Mouse (Mus musculus): ENCODE results near the gene Cpn2. TPM values are rescaled to one million over a fixed set of nuclear protein-coding genes. Genes with fewer than 3 reads are reported as not detected.

Gene Cpn2
- total RNA-seq (2015) (not detected in 2 replicates), total RNA-seq (2017) (not detected in 2 replicates)

- ATAC-seq (replicated peaks; ENCODE audit: poor library complexity): no peak
These were observed at the start of gene Cpn2 for GRCm38 (mm10) chr16:30267359-30267758. Gene Cpn2 (minus strand): TSS chr16:30267499.

DNA sequence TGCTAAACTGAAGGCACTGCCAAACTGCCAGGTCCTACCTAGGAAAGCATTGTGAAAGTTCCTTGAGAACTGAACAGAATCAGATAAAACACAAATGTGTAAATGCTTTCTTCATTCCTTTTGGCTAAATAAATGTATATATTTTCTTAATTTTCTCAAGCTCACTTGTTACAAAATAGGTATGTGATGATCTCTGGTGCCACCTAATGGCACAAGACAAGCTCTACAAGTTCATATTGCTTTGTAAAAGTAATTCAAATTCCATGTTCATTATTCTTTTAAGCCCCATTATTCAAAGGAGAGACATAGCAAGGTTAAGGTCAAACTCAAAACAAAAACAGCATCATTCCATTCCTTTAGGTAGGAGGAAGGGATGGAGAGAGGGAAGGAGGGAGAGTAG is 46.9 kb upstream of the Cpn2 start:
- no peak for ATAC-seq (replicated peaks; ENCODE audit: poor library complexity)

GRCm38 (mm10) chr16:30310647-30311046 is 43.3 kb upstream of the Cpn2 start, which contains the start of gene Gp5:
Gene Gp5 (minus strand): TSS chr16:30310779.
- ATAC-seq (replicated peaks; ENCODE audit: poor library complexity): peak; percentile 63

DNA sequence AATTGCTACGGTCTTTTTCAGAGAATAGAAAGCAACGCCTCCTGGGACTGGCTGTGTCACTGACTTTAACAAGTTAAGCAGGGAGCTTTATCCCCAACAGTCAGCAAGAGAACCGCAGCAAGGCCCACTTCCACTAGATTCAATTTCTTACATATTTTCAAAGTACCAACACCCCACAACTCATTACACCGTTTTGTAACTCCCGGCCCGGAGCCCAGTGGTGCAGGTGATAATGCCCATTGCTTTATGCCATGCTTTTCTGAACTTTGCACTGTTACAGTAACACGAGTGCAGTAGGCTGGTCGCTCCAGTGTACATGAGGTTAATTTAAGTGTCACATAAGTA is 42.8 kb upstream of the Cpn2 start:
- ATAC-seq (replicated peaks; ENCODE audit: poor library complexity): peak; percentile 6; the same call in 1 of the 2 replicates

DNA sequence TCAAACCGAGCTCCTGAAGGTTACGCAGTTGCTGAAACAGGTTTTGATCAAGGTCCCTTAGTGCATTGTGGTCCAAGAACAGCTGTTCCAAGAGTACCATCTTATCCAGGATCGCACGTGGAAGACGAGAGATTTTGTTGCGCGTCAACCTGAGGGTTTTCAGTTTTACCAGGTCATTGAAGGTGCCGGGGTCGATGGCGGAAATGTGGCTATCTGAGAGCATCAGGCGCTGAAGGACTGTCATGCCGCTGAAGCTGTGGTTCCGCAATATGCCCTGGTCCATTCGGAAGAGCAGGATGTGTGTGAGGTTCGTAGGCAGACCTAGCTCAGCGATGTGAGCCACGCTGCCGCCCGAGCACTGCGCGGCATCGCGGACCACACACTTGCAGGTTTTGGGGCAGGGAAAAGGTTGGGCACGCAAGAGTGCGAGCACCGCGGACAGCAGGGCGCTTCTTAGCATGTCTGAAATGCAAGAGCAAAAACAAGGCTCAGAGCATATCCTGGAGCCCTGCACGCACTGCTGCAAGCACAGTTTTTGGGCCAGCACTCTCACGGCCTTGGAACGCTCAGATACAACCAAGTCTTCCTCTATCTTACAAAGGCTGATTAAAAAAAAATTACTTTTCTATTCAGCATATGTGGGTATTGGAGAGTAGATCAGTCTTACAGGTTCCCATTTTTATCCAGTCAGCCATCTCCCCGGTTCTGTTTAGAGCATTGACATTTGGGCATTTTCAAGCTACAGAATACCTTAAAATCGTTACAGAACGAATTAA is 42.3 kb upstream of the Cpn2 start:
- peak; percentile 42 for ATAC-seq (replicated peaks; ENCODE audit: poor library complexity)

GRCm38 (mm10) chr16:30308616-30309394 is 41.5 kb upstream of the Cpn2 start:
- ATAC-seq (replicated peaks; ENCODE audit: poor library complexity): peak; percentile 32

DNA sequence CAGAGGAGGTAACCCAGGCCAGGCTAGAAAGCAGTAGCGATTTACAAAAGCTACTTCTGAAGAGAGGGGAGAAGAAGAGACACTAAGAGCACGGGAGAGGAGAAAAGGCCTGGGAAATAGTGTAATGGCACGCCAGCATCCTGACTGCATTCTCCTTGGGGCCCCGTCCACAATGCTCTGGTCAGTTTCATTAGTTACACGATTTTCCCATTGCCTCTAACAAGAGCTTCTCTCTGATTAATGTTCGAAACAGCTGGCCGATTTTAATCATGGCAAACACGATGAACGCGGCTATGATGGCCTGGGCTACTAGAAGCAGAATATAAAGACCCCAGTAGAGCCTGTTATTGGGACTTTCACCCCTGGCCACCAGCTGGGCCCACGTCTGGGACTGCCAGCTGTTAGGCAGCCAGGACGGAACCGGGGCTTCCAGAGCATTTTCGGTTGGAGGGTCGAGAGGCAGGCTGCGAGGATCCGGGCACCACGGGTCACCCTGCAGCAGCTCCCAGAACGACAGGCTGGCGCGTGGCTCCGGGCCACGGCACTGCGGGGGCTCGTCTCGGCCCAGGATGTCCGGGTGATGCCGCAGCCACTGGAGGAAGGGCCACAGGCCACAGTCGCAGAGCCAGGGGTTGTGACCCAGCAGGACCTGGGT is 40.8 kb upstream of the Cpn2 start:
- no peak for ATAC-seq (replicated peaks; ENCODE audit: poor library complexity)

GRCm38 (mm10) chr16:30307306-30307705 is 40.0 kb upstream of the Cpn2 start:
- no peak for ATAC-seq (replicated peaks; ENCODE audit: poor library complexity)

- no peak for ATAC-seq (replicated peaks; ENCODE audit: poor library complexity)
These were observed 38.8 kb upstream of the Cpn2 start for GRCm38 (mm10) chr16:30306102-30306501.

DNA sequence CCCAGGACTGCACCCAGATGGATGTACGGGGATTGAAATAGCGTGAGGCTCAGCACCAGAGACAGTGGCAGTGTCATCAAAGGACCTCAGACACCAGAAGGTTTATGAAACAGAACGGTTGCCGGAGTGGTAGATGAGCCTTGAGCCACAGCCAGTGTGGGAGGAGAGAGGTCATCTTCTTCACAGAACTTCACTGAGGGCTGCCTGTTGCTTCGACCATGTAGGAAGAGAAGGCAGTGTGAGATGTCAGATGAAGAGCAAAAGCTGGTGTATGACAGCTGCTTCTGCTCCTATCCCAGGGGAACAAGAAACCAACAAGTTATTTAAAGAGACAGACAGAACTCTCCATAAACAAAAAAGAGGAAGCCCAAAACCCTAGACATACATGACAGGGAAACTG is 36.9 kb upstream of the Cpn2 start:
- ATAC-seq (replicated peaks; ENCODE audit: poor library complexity): no peak

DNA sequence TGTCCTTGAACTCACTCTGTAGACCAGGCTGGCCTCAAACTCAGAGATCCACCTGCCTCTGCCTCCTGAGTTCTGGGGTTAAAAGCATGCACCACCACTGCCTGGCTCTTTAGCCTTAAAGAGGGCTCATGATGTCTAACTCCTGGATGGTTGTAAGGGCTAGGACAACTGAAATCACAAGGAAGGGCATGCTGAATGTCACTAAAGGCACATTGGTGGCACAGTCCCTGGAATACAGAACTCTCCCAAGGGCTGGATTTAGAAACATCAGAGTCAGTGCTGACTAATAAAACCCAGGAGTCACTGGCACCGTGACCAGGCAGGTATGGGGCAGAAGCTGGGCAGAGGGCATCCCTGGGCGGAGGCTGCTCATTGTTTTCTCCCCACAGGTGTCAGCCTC is 36.1 kb upstream of the Cpn2 start:
- no peak for ATAC-seq (replicated peaks; ENCODE audit: poor library complexity)

- ATAC-seq (replicated peaks; ENCODE audit: poor library complexity): 0 out of 2 replicates have a peak, but pooled peaks have one; percentile 11
These were observed 35.4 kb upstream of the Cpn2 start for GRCm38 (mm10) chr16:30302686-30303085.

- ATAC-seq (replicated peaks; ENCODE audit: poor library complexity): no peak
These were observed 32.5 kb upstream of the Cpn2 start for GRCm38 (mm10) chr16:30299711-30300277.

GRCm38 (mm10) chr16:30297450-30297849 is 30.2 kb upstream of the Cpn2 start:
- ATAC-seq (replicated peaks; ENCODE audit: poor library complexity): no peak

DNA sequence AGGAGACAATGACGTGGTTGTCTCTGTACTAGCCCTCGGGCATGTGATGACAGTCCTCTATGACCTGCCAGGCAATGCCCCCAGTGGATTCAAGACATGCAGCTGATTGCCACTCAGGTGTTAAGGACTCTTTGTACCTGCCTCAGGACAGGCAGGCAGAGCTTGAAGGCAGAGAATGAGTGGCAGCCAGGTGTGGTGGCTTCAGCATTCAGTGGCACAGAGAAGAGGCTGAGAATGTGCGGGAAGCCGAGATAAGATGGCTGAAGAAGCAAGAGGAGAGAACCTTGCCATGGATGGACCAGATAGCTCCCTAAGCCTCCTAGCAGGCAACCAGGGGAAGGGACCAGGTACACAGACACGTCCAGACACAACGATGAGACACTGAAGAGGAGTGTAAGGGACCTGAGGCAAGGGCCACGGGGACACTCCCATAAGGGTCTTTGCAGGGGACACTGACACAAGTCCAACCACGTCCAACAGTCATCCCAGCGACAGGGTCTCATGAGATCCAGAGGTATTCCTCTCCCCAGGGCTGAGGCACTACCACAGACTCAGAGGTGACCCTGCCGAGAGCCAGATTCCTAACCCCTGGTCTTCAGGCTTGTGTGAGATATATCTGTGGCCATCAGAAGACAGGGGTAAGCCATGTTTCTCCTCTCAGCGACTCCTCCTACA is 29.4 kb upstream of the Cpn2 start:
- no peak for ATAC-seq (replicated peaks; ENCODE audit: poor library complexity)

DNA sequence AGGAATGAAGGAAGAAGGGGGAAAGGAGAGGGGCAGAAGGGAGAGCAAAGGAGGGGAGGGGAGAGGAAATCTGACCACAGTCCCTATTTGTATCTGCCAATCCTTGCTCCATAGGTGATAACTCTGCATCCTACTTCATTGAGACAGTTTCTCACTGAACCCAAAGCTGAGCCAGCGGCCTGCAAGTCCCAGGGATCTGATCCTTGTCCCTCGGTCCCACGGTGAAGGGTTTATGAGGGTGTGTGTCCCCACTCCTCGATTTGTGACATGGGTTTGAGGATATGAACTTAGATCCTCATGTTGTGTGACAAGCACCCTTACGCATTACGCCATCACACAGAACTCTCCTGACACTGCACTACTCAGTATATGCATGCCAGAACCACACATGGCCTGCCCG is 27.8 kb upstream of the Cpn2 start:
- ATAC-seq (replicated peaks; ENCODE audit: poor library complexity): peak; percentile 52

DNA sequence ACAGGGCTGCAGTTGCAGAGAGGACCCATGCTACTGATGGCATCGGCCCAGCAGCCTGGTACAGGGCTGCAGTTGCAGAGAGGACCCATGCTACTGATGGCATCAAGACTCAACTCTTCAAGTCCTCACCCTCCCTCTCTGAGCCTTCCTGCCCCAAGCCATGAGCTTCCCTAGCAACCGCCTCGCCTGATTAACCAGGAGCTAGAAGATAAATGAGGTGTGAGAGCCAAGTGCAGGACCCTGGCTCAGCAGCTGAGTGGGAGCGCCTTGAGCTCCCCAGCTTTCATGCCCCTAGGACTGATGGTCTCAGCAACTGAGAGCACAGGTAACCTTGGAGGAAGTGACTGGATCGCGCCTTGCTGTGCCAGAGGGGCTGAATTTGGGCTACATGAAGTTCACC is 23.1 kb upstream of the Cpn2 start:
- ATAC-seq (replicated peaks; ENCODE audit: poor library complexity): no peak

GRCm38 (mm10) chr16:30285701-30286100 is 18.4 kb upstream of the Cpn2 start:
- ATAC-seq (replicated peaks; ENCODE audit: poor library complexity): no peak

DNA sequence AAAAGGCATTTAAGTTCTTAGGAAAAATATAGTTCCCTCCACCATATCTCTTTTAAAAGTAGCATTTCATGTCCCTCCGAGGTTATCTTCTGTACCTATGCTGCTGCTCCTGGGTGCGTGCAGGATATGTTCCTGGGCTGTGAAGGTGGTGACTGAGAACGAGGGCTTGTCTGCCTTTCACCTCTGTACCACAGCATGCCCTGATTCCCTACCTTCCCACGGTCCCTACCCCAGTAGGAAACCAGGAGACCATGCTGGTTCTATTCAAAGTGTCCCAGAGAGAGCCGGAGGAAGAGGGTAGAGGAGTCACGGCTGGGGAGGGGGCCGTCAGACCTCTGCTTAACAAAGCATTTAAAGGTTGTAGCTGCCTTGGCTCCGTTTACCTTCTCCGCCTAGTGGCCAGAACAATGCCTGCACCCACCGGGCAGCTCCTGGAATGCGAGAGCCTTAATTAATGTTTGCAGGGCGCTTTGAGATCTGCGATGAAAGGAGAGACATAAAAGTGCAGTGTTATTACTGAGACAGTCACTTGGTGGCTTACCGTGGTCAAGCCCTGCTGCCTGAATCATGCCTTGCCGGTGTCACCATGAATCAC is 16.5 kb upstream of the Cpn2 start:
- ATAC-seq (replicated peaks; ENCODE audit: poor library complexity): peak; percentile 83

- peak; percentile 45; the same call in 1 of the 2 replicates for ATAC-seq (replicated peaks; ENCODE audit: poor library complexity)
These were observed 15.7 kb upstream of the Cpn2 start, which contains the start of gene Lrrc15 for GRCm38 (mm10) chr16:30282844-30283495. Gene Lrrc15 (minus strand): TSS chr16:30283256.
